Mouse (Mus musculus) heart, adult 11 months (tissue): ENCODE results near the gene Pigf.
A peak's percentile ranks its signal among the peaks of the same experiment; 100 is the strongest.

ENCODE experiments used
- DNase-seq: peaks from one replicate; pipeline ENCODE4 v3.0.0; 2022

Gene Pigf

DNA sequence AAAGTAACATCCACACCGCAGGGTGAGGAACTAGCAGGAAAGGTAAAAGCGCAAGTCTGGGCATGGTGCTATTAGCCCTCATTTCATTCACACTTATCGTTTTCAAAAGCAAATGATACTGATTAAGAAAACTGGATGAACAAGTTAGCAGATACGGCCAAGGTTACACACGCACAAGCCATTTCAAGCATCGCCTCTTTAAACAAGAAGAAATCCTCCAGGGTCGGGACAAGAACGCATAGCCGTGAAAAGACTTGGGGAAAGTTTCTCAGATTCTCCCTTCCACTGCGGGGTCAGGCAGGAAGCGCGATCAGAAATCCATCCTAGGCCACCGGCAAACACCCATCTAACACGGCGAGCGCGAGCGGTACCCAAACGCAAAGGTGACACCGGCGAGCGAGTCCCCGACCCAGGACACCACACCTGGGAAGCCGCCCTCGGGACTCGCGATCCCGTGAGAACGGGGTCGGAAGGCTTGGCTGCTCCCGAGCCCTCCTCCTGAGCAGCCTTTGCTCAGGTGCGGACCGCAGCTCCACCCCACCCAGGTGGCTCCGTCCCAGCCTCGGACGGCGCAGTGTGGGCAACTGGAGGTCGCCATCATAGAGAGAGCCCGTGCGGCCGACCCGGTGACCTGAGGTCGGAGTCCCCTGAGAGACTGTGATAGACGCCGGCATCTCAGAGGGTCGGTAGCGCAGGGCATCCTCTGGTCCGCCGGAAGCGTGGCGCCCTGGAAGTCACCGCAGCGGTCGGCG lies 539 bp downstream of the Pigf start:
- DNase-seq = no peak

DNA sequence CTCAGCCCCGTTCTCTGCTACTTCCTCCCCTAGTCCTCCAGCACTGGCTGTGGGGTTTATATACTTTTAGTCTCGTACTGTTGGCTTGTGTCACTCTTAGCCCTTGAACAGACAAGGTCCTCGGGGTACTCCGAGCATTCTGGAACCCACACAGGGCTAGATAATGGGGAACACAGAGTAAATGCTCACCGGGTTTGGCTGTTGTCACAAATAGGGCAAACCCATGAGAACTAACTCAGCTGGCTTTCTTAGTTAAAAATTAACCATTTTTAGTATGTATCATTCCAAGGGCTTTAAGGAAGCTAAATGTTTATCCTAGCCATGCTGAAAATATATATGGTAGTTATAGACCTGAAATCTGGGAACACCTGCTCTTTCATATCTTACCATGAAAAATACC lies 5.5 kb downstream of the Pigf start:
- DNase-seq = no peak

DNA sequence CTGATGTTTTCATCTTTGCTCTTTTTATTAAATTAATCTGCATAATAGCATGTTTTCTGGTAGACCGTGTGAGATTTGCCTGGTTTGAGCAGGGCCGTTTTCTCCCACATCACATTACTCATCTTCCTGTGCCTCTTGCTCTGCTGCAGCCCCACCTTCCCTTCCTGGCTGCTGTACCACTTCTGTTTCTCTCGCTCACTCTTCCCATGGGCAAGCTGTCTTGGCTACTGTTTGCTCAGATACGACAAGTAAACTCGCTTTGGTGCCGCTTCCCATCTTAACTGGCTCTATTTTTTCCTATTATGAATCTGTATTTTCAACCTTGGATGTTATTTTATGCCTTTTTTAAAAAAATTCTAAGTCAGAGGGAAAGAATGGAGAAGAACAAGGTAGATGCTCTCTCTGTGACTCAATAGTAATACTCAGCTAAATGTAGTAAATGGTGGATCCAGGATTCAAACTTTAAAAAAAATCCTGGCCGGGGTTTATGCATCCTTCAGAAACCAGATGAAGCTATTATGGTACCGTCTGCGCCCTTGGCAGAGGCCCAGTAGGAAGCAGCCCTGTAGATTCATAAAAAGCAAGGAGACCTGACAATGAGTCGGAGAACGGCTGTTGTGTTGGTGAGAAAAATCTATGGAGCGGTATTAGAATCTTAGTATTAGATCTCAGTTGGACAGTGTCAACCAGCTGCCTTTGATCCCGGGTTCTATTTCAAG lies 13.7 kb downstream of the Pigf start:
- DNase-seq = no peak

DNA sequence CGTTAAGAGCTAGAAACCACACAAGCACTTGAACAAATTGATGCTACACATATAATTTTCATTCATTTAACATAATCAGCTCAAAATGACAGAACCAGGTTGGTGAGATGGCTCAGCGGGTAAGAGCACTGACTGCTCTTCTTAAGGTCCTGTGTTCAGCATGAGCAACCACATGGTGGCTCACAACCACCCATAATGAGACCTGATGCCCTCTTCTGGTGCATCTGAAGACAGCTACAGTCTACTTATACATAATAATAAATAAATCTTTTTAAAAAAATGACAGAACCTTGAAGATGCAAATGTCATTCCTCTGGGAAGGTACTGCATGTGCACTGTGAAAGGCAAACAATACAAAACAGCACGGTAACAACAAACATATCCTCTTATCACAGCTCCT lies 16.3 kb downstream of the Pigf start:
- DNase-seq = no peak

DNA sequence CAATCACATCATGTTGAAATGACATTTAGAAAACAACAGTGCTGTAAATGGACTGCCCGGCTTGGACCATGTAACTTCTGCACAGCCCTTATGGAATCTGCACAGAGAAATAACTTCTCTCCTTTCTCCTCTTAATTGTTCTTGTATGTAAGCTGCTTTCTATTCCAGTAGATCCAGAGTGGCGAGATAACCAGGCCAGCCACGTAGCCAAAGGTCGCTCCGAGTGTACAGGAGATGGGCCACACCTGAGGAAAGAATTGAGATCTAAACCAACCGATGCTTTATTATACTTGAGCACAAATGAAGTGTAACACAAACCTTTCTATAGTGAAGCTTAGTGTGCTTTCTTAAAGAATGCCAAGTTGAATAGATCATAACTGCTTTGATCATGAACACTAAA lies 27.9 kb downstream of the Pigf start:
- DNase-seq = no peak

DNA sequence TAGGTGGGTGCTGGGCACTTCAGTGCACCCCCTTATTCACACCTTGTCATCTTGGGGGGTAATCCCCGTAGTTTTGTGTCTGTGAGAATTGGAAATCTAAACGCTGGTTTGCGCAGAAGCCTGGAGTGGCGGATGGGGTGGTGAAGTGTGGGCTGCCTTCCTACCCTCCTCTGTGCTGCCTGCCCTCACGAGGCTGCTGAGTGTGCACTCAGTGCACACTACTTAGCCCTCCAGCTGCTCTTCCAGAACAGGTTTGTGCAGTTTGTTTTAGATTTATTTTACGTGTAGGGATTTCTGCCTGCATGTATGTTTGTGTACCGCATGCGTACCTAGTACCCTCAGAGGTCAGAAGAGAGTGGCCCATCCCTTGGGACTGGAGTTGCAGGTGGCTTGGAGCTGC lies 33.9 kb downstream of the Pigf start:
- no peak for DNase-seq

DNA sequence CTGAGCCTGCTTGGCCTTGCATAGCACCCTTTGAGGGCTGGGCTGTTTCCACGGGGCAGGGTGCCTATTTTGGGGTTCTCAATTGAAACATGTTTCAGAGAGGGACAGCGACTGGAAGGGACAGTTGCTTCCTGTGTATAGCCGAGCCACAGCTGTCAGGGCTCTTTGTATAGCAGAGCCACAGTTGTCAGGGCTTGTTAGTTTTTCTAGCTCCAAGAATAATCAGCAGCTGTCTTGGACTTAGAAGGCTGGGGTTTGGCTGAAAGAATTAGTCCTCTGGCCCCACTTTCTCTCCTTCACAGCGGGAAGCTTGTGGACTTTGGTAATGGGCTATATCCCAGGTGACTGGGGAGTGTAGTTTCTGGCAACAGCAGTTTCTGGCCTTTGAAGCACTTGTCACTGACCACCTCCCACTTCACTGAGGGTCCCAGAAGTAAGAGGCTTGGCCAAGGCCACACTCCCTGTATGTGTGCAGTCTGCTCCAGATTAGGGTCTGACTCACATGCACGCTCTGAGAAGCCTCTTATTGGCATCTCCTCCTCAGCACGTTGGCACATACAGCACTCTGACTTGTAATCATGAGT lies 36.5 kb downstream of the Pigf start:
- DNase-seq = peak; percentile 95

DNA sequence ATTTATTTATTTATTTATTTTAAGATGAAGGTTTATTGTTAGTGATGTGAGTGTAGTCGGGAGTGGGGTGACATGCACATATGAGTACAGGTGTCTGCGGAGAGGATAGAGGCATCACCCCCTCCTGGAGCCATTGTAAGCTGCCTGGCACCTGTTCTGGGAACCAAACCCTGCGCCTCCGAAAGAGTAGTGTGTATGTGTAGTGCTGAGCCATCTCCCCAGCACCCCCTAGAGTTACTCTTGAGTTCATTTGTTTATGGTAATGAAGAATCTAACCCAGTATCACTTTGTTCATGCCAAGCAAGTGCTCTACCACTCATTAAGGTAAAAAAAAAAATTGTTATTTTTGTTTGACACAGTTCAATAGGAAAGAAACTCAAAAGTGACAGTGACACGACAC lies 37.0 kb downstream of the Pigf start:
- peak; percentile 86 for DNase-seq

DNA sequence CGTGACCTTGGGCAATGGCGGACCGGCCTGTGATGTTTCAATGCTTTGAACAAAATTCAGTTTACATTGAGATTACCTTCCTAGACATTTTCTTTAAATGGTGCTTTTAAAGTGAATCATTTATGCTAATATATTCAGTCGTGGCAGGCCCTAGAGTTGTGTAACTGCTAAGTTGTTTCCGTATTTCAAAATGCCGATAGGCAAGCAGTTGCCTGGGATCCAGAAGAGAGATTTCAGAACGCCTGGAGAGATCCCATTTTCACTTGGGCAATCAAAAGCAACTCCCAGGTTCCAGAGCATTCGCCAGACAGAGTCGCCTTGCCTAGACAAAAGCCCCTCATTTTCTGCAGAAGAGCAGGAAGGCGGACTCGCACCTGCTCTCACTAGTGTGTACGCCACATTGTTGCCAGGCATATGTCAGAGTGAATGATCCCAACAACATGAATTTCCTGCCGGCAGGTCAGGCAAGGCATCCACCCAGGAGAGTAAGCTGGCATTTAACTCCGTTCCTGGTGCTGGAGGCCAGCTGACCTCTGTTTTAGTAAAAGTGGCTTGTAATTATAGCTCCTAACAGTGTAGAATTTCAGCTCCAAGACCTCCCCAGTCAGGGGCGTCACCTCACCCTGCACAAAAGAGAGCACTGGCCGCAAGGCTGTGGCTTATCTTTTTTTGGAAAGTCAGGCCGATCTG lies 38.6 kb downstream of the Pigf start:
- DNase-seq = peak; percentile 94

DNA sequence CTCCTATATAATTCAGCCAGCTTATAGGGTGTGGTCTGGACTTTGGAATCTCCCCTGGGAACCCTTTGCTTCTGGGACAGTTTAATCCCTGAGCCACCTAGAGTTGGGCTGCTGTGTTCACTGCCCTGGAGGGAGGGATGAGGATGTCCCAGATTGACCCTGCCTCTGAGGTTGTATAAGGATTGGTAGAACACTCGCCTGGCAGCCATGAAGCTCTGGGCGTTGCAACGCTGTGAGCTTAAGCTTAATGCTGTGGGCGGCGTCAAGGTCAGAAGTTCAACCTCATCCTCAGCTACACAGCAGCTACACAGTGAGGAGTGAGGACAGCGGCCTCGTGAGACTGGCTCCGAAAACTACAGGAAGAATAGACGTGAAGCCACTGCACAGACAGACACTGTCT lies 42.7 kb downstream of the Pigf start:
- DNase-seq = peak; percentile 96

DNA sequence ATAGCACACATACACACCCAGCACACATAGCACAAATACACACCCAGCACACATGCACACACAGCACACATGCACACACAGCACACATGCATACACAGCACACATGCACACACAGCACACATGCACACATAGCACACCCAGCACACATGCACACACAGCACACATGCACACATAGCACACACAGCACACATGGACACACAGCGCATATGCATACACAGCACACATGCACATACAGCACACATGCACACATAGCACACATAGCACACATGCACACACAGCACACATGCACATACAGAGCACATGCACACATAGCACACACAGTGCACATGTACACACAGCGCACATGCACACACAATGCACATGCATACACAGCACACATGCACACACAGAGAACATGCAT lies 43.5 kb downstream of the Pigf start:
- no peak for DNase-seq

DNA sequence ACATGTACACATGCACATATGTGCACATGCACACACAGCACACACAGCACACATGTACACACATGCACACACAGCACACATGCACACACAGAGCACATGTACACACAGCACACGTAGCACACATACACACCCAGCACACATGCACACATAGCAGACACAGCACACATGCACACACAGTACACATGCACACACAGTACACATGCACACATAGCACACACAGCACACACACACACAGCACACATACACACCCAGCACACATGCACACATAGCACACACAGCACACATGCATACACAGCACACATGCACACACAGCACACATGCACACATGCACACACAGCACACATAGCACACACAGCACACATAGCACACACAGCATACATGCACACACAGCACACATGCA lies 44.0 kb downstream of the Pigf start:
- DNase-seq = no peak

DNA sequence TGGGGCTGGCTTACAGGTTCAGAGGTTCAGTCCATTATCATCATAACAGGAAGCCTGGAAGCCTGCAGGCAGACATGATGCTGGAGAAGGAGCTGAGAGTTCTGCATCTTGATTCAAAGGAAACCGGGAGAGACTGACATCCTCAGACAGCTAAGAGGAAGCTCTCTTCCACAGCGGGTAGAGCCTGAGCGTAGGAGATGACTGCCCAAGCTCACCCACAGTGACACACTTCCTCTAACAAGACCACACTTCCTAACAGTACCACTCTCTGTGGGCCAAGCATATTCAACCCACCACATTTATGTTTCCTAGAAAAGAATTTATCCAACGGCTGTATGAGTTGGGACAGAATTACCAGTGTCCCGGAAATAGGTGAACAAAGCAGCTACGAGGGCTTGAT lies 46.7 kb downstream of the Pigf start:
- peak; percentile 87 for DNase-seq

DNA sequence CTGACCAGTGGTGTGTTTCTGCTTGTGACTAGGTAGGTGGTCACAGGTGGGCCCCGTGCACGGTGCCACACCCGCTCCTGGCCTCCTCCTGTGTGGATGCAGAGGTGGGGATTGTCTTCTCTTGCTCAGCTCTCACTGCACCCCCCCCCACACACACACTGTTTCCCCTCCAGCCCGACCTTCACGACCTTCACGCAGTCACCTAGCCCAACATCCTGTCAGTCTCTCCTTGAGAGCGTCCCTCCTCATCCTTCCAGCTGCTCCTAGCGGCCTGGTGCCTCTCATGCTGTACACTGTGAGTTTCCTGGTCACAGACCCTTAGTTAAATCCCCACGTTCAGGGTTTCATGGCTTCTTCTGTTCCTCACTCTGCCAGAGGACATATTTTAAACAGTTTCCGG lies 48.8 kb downstream of the Pigf start:
- DNase-seq = peak; percentile 82

DNA sequence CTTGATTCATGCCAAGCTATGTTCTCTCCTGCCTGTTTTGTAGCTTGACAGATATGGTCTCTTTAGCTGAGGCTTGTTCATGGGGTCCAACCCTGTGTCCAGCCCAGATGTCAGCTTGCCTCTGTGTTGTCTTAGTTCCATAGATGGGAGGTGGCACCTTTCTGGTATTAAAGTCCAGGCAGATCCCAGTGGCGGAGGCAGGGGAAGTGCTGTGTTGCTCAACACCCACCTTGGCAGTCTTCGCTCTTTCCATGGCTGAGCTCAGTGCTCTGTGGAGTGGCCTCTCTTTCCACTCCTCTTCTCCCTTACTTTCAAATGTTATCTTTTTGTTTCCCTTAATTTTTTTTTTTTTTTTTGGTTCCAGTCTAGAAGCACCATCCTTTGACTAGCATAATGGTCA lies 52.1 kb downstream of the Pigf start:
- peak; percentile 92 for DNase-seq

DNA sequence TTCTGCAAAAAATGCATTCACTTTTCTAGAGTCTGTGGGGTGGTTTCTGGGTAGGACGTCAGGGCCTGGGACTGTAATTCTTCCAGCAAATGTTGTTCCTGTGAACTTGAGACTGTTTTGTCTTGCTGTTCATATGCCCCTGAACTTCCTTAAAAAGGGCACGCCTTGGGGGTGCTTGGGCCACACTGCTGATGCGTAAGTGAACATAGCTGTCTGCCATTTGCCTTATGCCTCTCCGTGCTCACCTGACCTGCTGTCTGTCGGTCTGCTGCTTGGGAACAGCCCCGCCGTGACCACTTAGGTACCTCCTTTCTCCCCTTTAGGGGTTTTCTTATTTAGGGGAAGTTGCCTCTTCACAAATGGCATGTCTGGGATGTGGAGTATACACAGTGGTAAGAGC lies 53.3 kb downstream of the Pigf start:
- DNase-seq = peak; percentile 91

DNA sequence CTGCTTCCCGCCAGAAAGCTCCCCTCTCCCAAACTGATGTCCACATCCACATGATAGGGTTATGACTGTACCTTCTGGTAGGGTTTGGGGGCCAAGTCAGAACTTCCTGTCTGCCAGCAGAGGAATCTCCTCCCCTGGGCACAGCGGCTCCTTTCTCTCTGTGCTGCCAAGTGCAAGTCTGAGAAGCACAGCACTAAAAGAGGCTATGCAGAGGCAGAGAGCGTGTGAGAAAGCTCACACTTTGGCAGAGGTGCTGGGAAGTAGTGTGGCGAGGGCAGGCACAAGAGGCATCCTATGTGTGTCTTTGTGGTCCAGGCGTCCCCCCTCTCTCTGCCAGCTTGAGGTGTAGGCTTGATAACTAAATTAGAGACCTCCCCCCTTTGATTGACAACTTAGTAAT lies 54.2 kb downstream of the Pigf start:
- no peak for DNase-seq

DNA sequence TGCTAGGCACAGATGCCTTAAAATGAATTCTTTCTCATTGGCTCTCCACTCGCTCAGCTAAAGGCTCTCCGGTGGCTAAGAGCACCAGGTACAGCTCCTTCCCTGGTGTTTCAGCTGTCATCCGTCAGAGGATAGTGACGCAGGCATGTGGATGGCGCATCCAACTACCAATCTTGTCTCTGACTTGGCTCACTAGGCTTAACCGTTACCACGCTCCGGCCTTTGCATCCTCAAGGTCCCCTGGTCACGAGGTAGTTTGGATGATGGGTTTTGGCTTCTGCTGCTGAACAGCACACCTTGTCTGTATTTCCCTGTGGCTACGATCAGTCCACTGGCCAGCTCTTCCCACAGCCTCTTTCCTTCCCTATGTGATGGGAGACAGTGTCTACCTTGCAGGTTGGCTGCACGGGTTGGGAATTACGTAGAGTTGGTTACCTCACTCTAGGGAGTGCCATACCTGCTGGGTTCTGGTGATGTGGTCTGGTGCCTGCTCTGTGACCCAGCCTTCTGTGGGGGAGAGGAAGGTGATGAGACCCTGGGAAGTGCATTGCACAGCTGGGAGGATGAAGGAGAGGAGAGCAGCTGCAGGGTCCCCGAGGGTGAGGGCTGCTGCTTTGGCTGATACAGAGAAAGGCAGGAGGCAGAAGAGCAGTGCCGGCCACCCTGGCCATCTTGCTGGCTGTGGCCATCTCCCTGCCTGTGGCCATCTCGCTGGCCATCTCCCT lies 55.0 kb downstream of the Pigf start:
- peak; percentile 88 for DNase-seq

DNA sequence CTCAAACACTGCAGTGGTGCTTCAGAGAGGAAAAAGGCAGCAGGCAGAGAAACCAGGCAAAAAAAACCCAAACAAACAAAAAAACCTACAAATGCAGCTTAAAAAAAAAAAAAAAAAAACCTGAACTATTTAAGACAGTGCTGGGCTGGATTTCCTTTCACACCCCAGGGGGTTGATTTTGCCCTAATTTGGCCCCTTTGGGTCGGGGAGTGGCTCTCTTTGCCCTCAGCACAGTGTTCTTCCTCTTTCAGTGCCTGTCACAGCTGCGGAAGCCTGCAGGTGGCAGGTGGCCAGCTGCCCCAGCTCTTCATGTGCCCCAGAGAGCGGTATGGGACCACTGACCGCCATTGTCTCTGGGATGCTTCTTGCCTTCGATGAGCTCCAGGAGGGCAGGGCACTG lies 55.6 kb downstream of the Pigf start:
- peak; percentile 96 for DNase-seq

DNA sequence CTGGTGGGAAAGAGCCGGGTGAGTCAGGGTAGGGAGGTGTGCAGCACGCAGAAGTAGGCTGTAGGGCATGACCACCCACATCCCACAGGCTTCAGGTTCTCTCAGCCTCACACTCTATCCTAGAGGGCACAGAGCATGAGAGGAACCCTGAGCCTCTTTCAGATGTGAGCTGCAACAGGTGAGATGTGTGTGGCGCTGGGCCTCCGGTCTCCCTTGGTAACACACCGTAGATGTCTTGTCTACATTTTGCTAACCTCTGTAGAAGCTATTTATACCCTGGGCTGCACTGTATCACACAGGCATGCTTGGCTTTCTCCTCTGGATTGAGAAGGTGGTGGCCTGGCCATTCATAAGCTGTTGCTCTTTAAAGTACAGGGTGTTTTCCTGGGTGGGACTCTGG lies 56.6 kb downstream of the Pigf start:
- peak; percentile 92 for DNase-seq

DNA sequence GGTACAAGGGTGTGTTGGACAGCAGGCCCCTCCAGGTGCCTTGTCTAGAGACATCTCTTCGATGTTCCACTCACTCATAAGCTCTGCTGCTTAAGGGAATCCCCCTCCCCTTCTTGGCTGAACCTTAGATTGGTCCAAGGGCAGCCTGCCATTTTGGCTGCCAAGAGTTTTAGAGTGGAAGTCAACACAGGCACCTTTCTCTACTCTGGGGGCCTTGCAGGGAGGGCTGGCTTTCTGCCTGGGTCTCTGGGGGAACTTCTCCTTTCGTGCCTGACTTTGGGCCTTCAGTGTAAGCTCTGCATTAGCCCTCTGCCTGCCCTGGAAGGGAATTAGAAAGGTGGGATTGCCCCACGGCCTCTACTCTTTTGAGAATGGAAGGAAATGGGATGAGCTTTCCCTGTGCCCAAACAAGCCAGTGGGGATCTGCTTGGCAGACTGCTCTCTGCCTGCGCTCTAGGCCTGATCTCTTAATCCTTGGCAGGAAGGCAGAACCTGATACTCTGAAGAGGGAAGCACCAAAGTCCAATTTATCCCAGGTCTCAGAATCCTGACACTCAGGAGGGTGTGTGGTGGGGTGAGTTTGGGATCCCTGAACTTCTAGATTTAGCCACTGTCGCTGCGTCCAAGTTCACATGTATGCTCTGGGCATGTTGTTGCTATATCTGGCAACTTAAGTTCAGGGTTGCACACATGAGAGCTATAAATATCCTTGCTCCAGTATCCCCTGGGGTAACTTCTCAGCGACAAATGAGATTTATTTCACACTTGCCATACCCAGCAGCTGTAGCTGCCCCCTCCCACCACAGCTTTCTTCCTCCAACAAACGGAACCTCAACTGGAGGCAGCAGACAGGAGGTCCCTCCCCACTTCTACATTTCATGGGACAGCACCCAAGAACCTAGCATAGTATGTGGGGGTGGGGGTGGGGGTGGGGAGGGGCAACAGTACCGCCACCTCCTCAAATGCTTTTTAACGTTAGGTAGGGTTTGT lies 57.4 kb downstream of the Pigf start:
- peak; percentile 95 for DNase-seq

DNA sequence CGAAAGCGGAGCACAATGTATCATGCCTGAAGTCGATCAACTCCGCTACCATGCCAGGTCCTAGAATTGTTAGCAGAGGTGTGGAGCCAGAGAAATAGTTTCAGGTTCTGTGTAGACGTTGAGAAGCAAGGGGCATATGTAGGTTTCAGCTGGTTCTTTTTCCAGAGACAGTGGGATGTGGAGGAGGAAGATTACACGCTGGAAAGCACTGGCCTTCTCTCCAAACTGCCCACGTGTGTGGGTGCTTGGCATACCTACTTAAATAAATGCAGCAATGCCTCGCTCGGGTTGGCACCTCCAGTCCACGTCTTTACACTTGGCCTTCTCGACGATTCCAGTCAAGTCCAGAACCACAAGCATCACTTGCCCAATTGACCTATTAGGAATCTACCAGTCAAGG lies 58.2 kb downstream of the Pigf start:
- no peak for DNase-seq
